Mouse (Mus musculus): ENCODE data around the gene Commd8.
"Not testable (repeated sequence)": the region's sequence is repeated elsewhere in the genome, so short reads cannot be mapped to it uniquely, and the experiment has no call there.

Gene Commd8

DNA sequence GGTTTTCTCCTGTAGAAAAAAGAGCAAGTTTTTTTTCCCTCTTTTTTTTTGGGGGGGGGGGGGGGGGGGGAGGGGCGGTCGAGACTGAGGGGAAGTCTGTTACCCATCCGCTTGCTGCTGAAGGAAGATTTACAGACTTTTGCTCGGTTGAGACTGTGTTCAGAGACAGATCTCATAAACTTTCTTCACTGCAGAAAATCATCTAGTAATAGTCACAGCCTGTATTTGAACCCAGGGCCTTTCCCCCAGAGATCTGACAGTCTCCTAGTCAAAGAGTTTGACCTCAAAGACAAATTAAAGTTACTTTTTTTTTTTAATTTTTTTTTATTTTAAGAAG, 264 bp upstream of the Commd8 start:
- DNase-seq (ENCODE audit: low read depth, low spot score), result no peak

DNA sequence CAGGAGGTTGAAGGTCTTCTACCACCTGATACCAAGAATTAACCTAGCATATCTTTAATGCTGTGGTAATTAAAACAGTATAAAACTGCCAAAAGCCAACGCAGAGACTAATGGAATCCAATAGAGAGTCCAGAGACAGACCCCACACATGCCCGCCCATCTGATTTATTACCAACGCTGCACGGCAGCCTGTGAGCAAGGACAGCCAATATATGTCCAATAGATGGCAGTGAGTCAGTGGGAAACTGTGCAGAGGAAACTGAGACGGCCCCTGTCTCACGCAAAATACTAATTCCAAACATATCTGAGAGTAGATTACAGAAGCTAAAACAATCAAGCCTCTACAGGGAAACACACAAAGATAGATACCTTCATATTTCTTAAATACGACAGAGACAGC, 3.6 kb downstream of the Commd8 start:
- no peak for DNase-seq (ENCODE audit: low read depth, low spot score)

DNA sequence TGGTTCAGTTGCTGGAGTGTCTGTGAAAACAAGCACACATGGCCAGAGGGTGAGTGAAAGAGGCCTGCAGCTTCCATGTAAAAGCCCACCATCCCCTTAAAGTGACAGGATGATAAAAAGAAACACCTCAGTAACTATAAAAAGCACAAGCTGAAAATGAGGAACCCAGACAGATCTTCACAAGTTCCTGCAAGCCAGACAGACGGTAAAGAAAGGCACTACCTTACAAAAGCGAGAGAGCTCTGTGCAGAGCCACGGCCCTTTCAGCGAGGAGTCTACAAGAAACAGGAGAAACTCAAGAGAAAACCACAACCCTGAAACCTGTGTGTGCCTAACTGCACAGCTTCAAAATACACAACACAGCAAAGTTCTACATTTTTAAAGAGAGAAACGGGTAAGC, 5.1 kb downstream of the Commd8 start:
- DNase-seq (ENCODE audit: low read depth, low spot score), result no peak

DNA sequence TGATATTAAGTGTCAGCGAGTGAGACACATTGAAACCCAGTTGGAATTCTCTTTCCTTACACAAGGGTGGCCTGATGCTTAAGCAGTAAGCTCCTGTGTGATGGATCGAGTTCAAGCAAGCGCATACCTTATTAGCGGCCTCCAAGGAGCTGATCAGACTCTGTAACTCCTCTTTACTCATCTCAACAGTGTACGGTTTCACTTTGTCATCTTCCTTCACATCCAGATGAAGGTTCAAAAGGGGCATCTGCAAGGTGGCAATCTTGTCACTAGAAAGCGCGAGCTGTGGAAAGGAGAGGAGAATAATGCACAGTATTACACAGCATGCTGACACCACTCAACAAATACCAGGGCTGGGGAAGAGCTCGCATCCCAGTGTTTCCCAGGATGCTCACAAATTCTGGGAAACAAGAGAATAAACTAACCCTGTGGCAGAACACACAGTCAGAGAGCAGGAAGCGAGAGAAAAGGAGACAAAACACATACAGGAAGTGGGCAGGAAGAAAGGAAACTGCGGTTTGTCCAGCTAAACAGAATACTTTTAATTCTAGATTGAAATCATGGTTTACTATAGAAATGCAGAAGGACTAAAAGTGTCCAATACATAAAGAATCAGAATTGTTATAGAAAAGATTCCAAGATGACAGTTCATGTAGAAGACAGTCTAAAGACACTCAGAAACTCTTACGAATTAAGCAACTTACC, 7.1 kb downstream of the Commd8 start:
- no peak for DNase-seq (ENCODE audit: low read depth, low spot score)

DNA sequence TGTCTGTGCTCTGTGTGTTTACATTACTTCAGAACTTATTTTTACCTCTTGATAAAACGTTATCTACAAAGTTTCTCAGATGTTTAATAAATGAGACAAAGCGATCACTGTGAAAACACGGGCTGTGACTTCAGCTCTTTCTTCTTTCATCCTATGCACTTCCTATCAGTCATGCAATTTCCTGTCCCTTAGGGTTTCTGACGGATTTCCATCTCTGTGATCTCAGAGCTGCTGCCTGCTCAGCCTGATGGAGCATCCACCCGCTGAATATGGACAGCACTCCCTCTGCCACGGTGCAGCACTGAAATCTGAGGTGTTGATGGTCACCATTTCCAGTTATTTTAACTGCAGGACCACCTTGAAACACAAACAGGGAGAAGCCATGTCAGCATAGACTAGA, 8.5 kb downstream of the Commd8 start:
- DNase-seq (ENCODE audit: low read depth, low spot score), result no peak

DNA sequence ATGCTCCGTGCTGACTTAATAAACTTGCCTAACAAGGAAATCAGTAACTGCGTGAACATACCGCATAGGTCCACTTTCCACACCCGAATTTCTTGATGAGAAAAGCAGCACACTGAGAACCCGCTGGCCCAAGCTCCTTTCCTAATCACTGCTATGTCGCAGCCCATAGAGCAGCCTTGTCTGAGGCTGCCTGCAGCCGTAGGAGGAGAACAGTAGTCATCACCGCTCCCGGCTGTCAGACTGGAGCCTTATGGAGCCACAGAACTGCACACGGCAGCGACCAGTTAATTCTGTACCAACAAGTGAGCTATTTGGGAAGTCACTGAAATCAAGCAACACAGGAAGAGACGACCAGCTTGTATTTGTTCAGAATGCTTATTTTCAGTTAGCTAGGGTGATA, 9.3 kb downstream of the Commd8 start:
- no peak for DNase-seq (ENCODE audit: low read depth, low spot score)

DNA sequence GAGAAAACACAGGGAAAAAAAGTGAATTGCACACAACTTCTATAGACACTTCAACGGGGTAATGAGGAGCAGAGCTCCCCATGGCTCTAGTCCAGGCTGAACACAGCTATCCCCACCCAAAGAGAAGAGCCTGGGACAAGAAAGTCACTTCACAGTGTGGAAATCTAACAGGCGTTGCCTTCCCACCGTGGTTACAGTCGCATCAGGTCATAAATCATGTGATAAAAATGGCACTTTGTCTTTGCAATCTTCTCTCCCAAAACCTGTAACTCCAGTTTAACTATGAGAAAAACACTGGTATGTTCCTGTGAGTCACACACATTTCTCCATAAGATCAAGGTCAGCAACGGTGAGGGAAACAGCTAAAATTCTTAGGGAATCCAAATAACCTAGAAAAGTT, 11.4 kb downstream of the Commd8 start:
- no peak for DNase-seq (ENCODE audit: low read depth, low spot score)

DNA sequence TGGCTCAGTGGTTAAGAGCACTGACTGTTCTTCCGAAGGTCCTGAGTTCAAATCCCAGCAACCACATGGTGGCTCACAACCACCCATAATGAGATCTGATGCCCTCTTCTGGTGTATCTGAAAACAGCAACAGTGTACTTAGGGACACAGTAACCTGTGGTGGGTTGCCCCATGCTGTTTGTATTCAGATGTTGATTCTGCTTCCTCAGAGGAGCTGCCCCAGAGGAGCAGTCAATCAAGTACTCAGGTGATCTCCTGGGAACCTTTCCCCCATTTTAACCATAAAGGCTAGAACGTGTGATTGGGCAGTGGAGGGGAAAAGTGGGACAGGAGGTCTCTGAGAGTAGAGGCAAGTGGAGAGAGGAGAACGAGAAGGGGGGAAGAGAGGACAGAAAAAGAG, 12.3 kb downstream of the Commd8 start:
- DNase-seq (ENCODE audit: low read depth, low spot score), result not testable (repeated sequence)

DNA sequence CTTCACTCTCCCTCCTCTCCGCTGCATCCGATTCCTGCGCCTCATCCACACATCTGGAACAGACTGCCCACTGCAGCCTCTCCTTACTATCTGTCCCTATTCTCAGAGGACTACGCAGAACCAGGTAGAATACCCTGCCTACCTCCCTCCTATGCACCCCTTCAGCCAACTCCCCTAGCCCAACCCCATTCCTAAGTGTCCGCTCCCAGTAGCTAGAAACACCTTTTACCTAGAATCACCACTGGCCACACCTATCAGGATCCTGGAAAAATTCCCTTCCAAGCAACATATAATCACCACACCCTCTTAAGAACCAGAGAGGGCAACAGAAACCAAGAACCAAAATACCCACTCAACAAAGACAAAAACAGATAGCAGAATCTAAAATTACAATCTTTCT, 17.1 kb downstream of the Commd8 start:
- DNase-seq (ENCODE audit: low read depth, low spot score), result no peak

DNA sequence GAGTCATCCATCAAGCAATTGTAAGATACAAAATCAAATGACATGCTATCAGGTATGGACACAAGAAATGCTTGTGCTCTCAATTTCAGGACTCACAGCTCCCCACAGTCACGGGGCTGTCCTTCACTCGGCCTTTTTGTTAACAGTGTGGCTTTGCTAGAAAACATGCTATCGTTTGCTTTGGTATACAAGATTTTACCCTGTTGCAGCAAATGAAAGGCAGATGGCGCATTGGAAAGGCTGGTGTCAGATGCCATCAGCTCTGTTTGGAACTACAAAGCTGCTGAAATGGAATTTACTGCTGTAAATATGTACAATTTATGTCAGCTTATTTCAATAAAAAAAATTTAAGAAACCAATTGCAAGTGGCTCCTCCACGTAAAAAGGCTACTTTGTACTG, 19.3 kb downstream of the Commd8 start:
- DNase-seq (ENCODE audit: low read depth, low spot score), result no peak

DNA sequence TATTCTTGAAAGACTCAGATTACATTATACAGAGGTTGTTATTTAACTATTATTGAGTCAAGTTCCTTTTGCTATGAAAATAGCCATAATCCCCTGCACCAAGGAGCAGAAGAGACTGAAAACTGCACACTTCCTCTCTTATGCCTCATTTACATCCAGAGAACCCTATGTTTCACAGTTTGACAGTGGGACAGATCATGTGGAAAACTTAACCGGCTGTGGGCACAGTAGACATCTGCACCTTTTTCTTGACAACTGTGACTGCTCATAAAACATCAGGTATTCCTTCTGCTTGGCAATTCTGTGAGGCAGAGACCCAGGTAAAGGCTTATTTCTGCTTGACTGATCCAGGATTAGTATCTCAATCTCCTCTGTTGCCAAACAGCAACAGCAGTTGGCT, 28.4 kb downstream of the Commd8 start:
- no peak for DNase-seq (ENCODE audit: low read depth, low spot score)

DNA sequence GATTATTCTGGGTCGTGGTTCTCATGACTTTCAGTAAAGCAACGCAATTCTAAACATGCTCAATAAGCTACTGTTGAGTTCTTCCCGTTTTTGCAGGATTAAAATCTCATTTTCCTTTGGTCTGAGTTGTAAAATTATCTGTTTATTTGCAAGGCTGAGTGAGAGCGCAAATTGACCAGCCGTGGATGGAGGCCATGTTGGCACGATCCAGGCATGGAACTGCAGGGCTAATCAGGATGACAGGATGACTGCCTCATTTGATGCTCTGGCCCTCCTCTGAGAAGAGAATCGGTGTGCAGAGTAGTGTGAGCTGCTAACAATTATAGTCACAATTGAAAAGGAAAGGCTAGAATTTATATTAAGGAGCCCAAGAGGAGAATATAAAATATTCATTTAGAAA, 29.7 kb downstream of the Commd8 start:
- DNase-seq (ENCODE audit: low read depth, low spot score), result no peak

DNA sequence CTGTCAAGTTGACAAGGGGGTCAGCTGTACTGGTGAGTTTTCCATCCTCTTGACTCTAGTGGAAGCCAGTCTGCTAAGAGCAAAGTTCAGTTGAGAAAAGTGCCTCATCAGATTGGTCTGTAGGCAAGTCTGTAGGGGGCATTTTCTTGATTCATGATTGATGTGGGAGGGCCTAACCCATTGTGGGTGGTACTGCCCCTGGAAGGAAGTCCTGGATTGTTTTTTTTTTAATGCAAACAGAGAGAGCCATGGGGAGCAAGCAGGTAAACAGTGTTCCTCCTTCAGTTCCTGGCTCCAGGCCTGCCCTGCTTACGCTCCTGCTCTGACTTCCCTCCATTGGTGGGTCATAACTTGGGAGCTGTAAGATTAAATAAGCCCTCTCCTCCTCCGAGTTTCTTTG, 34.1 kb downstream of the Commd8 start:
- no peak for DNase-seq (ENCODE audit: low read depth, low spot score)

DNA sequence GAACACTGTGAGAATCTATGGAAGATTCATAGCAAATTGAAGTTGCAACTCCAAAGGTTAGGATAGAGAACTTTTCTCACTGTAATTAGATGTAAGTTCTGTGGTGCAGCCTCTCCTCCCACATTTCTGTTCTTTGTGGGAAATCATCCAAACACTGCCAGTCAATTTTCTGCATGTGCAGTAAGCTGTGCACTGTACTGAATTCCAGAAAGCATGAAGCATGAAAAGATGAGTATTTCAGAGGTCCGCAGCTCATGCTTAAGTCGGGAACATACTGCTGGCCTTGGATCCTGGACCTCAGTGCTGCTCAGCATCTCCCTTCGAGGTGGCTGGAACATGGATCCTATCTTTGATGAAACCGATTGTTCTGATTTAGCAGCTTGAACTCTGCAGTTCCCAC, 41.3 kb downstream of the Commd8 start:
- no peak for DNase-seq (ENCODE audit: low read depth, low spot score)

DNA sequence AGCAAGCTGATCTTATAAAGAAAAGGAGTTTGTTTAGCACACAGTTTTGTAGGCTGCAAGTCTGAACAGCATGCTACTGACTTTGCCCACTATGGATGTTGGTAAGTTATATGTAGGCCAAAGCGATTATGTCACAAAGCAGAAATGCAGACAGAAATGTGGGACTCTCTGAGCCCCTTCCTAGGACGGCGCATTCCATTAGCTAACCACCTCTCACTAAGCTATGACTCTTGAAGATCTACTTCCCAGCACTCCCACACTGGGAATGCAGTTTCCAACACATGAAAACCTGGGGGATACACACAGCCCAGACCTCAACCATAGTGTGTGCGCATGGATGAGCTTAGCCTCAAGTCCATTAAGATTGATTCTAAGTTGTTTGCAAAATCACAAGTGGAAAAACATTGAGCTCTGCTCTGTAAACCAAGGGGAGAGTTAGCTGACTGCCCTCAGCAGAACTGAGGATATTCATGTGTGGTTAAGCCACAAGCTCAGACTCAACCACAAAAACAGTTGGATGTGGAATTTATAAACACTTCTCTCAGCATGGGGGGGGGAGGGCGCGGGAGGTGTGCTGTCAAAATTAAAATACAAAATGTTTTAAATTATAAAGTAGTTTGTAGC, 45.5 kb downstream of the Commd8 start:
- no peak for DNase-seq (ENCODE audit: low read depth, low spot score)

Measured in c-Kit-negative CD71-positive TER-119-positive erythroid progenitor cells, embryonic 14.5 days (primary cell).